Mouse (Mus musculus) small intestine, adult 2 months (tissue): Measurements from ENCODE around the gene Fbxo24. TPM values are rescaled to one million over a fixed set of nuclear protein-coding genes. Genes with fewer than 3 reads are reported as not detected.

Experiments
- H3K27ac ChIP-seq: fragments of 200-500 bp; 2 replicates; pipeline ENCODE4 v1.5.1; 2012; ENCODE audit warnings: low read depth, low read length, control low read depth, inconsistent platforms; ENCODE audit not compliant: insufficient read depth
- H3K27me3 ChIP-seq: fragments of 200-500 bp; 2 replicates; pipeline ENCODE4 v1.6.1; 2012; ENCODE audit warnings: mild to moderate bottlenecking, moderate library complexity, low read length, inconsistent platforms; ENCODE audit not compliant: control insufficient read depth, insufficient read depth
- H3K36me3 ChIP-seq: fragments of 200-500 bp; 2 replicates; pipeline ENCODE4 v1.6.1; 2012; ENCODE audit warnings: mild to moderate bottlenecking, low read length, control low read depth, inconsistent platforms; ENCODE audit not compliant: control insufficient read depth, insufficient read depth
- H3K4me1 ChIP-seq: fragments of 200-500 bp; 2 replicates; pipeline ENCODE4 v1.6.1; 2012; ENCODE audit warnings: low read length, inconsistent platforms, mixed read lengths; ENCODE audit not compliant: control insufficient read depth, insufficient read depth, insufficient read length
- H3K4me3 ChIP-seq: fragments of 200-500 bp; 2 replicates; pipeline ENCODE4 v1.5.1; 2012; ENCODE audit warnings: low read depth, mild to moderate bottlenecking, control low read depth, inconsistent platforms, low read length, moderate library complexity
- CTCF ChIP-seq: fragments of 200-500 bp; IDR thresholded peaks from 2 replicates; pipeline ENCODE4 v1.5.1; 2012; ENCODE audit warnings: low read depth, mild to moderate bottlenecking, control low read depth, inconsistent platforms, low read length, moderate library complexity, mixed read lengths; ENCODE audit not compliant: insufficient replicate concordance, insufficient read length; ENCODE audit errors: extremely low read depth
- POLR2A ChIP-seq: fragments of 200-500 bp; IDR thresholded peaks from 2 replicates; pipeline ENCODE4 v1.6.1; 2012; ENCODE audit warnings: low read depth, mild to moderate bottlenecking, control low read depth, inconsistent platforms, low read length, moderate library complexity
- WGBS: fragments of 180-500 bp; shearing (Covaris S2); methylation state at CpG from one replicate; pipeline ENCODE4 v1.1.7; 2018; 5-methylcytosine and 5-hydroxymethylcytosine counted together
- polyA plus RNA-seq: library from polyadenylated mRNA; depleted of rRNA; stranded (reverse); fragments of >200 nt; gene quantifications from 2 replicates; pipeline ENCODE4 v1.2.3, GENCODE M21; 2012

The Fbxo24 gene
- polyA plus RNA-seq, 1 experiment = 0.19 TPM

DNA sequence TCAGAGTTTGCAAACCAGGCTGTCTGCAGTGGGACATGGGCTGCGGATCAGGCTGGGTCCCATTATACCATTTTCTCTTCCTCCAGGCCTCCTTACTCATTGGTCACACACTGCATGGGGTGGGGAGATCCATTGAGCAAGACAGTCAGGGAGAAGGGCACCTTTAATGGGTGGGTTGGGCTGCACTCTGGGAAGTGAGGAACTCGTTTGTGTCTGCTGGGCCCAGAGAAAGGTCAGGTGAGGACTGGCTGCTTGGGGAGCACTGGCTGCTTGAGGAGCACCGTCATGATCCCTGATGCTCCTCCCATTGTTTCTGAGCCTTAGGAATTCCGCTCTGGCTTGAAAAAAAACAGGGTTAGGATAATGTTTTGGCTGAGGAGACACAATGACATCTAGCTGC lies 14.1 kb upstream of the Fbxo24 start:
- TF ChIP-seq CTCF = no peak
- H3K27ac ChIP-seq = no peak overlapping the region
- 48% methylated on average over 4 of the region's 4 CpGs for WGBS
- peaks cover 6% of the 10 kb centered on the region for H3K4me1 ChIP-seq
- H3K27me3 ChIP-seq = no peaks in the 10 kb centered on the region
- H3K4me3 ChIP-seq = no peak overlapping the region
- H3K36me3 ChIP-seq = peaks cover 46% of the 10 kb centered on the region

DNA sequence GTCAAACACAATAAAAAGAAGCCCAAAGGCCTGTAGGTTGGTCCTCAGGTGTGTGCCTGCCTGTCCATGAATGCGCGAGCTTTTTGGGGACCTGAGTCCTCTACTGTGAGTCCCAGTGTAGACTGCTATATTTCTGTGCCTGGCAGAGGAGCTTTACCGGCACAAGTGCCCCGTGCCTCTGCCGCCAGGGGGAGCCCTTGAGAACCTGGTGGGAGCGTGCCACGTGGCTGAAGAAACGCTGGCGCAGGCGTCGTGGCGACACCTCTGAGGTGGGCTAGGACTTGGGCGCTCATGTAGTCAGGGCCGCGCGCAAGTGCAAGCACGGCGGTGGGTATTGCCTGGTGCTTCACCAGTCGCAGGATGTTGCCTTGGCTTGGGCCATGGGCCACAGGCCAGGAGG lies 12.3 kb upstream of the Fbxo24 start, which contains the start of gene Sap25:
Gene Sap25, plus strand, starts transcription at position 281 of the 400 bp plus-strand sequence.
- Histone ChIP-seq H3K4me3 (no peak within 1 kb of the TSS), H3K36me3 (peaks cover 64% of the 10 kb centered on the region), H3K27me3 (no peaks in the 10 kb centered on the region), H3K4me1 (peaks cover 6% of the 10 kb centered on the region), H3K27ac (no peak within 1 kb of the TSS)
- TF ChIP-seq CTCF = peak; percentile 38; the same call in 1 of the 2 replicates
- 0 out of 2 replicates have a peak, but pooled peaks have one; percentile 2 for TF ChIP-seq POLR2A
- WGBS = 82% methylated on average over 19 of the region's 19 CpGs

DNA sequence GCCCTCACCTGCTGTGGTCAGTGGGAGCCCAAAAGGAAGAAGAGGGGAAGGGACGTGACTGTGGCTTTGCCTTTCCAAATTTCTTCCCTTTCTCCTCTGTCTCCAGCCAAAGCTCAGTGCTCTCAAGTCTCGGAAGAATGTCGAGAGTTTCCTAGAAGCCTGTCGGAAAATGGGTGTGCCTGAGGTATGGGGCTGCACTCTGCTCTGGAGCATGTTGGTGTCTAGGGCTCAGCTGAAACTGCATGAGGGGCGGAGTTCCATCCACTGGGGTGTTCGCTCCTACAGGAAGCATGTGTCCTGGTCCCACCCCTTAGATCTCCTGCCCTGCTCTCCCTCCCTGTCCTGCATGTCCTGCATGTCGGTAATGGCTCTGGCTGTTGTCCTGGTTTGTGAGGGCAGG lies 10.7 kb upstream of the Fbxo24 start:
- peaks cover 77% of the 10 kb centered on the region for H3K36me3 ChIP-seq
- WGBS = 84% methylated on average over 7 of the region's 7 CpGs
- H3K4me1 ChIP-seq = no peaks in the 10 kb centered on the region
- no peaks in the 10 kb centered on the region for H3K27me3 ChIP-seq
- no peak overlapping the region for H3K27ac ChIP-seq
- TF ChIP-seq POLR2A (no peak), CTCF (no peak)
- no peak overlapping the region for H3K4me3 ChIP-seq

DNA sequence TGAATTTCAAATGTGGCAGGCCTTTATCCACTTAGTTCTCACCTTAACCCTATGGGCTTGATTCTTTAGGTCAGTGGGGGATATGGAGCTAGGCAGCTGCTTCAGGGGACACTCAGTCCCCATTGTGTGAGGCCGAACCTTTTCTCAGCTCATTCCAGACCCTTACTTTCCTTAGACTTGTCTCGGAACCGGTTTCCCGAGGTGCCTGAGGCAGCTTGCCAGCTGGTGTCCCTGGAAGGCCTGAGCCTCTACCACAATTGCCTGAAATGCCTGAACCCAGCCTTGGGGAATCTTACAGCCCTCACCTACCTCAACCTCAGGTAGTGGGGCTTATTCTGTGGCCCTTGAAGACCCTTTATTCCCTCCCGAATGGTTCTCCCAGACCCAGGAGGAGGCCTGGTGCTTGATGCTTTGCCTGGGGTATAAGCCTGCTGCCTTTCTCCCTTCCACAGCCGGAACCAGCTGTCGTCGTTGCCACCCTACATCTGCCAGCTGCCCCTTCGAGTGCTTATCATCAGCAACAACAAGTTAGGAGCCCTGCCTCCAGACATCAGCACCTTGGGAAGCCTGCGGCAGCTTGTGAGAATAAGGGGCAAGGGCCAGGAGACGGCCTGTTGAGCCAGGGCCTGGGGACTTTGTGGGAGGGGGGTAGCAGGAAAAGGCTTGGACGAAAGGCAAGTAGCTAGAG lies 4.7 kb upstream of the Fbxo24 start:
- no peak overlapping the region for H3K4me3 ChIP-seq
- H3K36me3 ChIP-seq = peaks cover 46% of the 10 kb centered on the region
- no peaks in the 10 kb centered on the region for H3K27me3 ChIP-seq
- H3K27ac ChIP-seq = no peak overlapping the region
- TF ChIP-seq CTCF (no peak), POLR2A (no peak)
- WGBS = 50% methylated on average over 12 of the region's 12 CpGs
- H3K4me1 ChIP-seq = peaks cover 18% of the 10 kb centered on the region

DNA sequence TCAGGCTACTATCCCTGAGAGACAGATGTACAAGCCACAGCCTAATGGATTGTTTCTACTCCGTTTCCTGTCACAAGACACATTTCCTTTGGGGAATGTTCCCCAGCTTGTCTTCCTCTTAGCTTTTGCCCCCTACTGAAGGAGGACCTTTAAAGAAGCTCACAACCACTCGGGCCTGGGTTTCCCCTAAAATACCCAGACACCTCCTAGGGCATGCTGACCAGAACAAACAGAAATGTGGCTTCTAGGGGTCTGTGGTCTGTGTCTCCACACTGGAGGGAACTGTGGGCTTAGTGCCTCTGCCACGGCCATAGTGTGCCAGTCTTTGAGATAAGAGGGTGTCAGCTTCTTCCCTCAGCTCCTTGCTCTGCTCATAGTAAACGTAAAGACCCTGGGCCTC lies 2.8 kb upstream of the Fbxo24 start:
- Histone ChIP-seq H3K4me3 (peak overlapping the region; percentile 65), H3K36me3 (peaks cover 26% of the 10 kb centered on the region), H3K27ac (peak overlapping the region; percentile 92), H3K4me1 (peaks cover 18% of the 10 kb centered on the region), H3K27me3 (no peaks in the 10 kb centered on the region)
- 36% methylated on average over 4 of the region's 4 CpGs for WGBS
- TF ChIP-seq CTCF (no peak), POLR2A (no peak)

DNA sequence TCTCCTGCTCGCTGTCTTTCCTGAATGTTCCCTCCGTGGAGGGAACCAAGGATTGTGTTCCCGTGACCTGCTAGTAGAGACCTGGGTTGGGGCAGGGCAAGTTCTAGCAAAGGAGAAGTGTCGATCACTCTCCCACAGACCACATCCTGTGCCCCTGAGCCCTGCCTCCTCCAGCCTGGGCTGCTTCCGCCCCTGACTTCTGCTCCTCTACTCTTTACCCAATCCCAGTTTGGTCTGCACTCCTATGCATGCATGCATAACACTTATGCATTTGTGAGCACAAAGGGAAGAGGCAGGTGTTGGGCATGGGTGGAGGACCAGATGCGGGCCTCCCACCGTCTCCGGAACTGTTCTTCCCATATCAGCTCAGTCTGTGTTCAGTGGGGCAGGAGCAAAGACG lies 2.4 kb upstream of the Fbxo24 start:
- Histone ChIP-seq H3K4me1 (peaks cover 18% of the 10 kb centered on the region), H3K4me3 (peak overlapping the region; percentile 65), H3K36me3 (peaks cover 22% of the 10 kb centered on the region), H3K27ac (peak overlapping the region; percentile 92), H3K27me3 (no peaks in the 10 kb centered on the region)
- TF ChIP-seq CTCF (no peak), POLR2A (no peak)
- 19% methylated on average over 9 of the region's 9 CpGs for whole genome bisulfite sequencing

DNA sequence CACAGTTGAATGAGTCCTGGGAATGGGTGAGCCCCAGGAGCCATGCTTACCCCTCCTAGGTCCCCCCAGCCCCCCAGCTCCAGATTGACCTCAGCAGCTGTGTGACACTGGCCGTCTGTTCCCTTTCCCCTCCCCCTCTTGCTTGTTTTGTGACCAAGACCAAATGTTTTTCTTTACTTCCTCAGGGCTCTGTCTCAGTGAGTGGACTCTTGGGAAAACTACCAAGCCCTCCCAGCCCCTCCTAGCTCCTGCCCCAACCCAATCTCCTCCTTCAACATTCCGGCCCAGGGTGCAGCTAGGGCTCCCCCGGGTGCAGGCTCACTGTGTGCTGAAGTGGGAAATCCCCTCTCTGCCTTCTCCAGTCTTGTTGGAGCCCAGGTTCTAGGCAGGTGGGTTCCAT lies 1.8 kb upstream of the Fbxo24 start:
- Histone ChIP-seq H3K4me1 (peaks cover 18% of the 10 kb centered on the region), H3K27me3 (no peaks in the 10 kb centered on the region), H3K4me3 (peak overlapping the region; percentile 65), H3K36me3 (peaks cover 16% of the 10 kb centered on the region), H3K27ac (peak overlapping the region; percentile 92)
- WGBS = 7% methylated on average over 3 of the region's 3 CpGs
- TF ChIP-seq CTCF = no peak
- 0 out of 2 replicates have a peak, but pooled peaks have one; percentile 10 for TF ChIP-seq POLR2A
